Mouse (Mus musculus) gastrocnemius, postnatal 36 days (tissue): ENCODE results near the gene Psg19. TPM values are rescaled to one million over a fixed set of nuclear protein-coding genes. Genes with fewer than 3 reads are reported as not detected.
"Not testable (repeated sequence)": the region's sequence is repeated elsewhere in the genome, so short reads cannot be mapped to it uniquely, and the experiment has no call there.

Source experiments
- DNase-seq, 2 experiments: peaks; one replicate each; pipeline ENCODE4 v3.0.0; 2022
- intact Hi-C: fragments of 180-260 bp; cut with DNase I; formaldehyde crosslinking; loops from one replicate; pipeline ENCODE4 v1.15.1; 2025
- long read RNA-seq, 2 experiments: library from polyadenylated mRNA; stranded (forward); transcript quantifications; one replicate each; pipeline ENCODE4 v2.0.0; 2021
- total RNA-seq, 2 experiments: library from RNA; stranded (reverse); gene quantifications; 2 replicates each; pipeline ENCODE4 v1.2.3; 2021

The Psg19 gene
- not detected for total RNA-seq
- long read RNA-seq, experiment 1 = 0 reads
- long read RNA-seq, experiment 2 = 0 reads

DNA sequence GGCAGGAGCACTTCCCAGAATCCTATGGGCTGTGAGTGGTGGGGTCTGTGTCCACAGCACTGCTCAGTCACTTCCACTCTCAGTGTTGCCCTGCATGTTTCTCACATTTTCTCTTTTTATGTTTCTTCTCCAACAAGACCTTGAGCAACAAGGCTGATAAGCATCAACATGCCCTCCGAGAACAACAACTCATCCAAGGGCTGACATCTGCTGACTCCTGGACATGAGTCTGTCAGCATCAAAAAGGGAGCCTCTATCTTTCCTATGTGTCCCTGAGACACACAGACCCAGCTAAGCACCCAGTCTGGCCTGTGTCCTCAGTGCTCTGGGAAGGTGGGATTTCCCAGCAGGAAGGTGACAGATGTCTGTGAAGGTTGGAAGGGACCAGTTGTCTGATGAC, at the start of gene Psg19:
Gene Psg19 (minus strand): TSS at position 101 of the 400 bp plus-strand sequence.
- intact Hi-C loops = no loop called here
- DNase-seq = no peak

DNA sequence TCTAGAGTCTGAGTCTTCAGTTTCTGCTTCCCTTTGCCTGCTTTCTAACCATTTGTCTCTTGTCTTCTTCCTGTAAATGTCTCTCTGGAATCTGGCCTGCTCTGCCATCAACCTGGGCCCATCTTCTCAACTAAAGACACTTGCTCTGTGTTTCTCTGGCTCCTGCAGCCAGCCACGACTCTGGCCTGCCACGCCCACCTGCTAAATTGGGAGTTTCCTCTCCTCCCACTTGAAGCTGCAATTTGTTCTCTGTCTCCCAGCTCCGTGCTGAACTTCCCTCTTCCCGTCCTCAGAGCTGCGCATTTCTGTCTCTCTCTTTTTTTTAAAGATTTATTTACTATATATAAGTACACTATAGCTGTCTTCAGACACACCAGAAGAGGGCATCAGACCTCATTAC, 46.5 kb upstream of the Psg19 start:
- intact Hi-C loops = no loop called here
- no peak for DNase-seq

GRCm38 (mm10) chr7:18841174-18841567, 42.9 kb upstream of the Psg19 start:
- intact Hi-C loops = no loop called here
- DNase-seq = no peak

GRCm38 (mm10) chr7:18840386-18841173, 42.3 kb upstream of the Psg19 start:
- intact Hi-C loops = no loop called here

GRCm38 (mm10) chr7:18839865-18840264, 41.5 kb upstream of the Psg19 start, which contains the start of gene Mill2:
Gene Mill2, plus strand, starts transcription at chr7:18839966.
- DNase-seq = no peak
- intact Hi-C loops = no loop called here

More at GRCm38 (mm10) chr7:18840386-18841173, 42.3 kb upstream of the Psg19 start:
- peak; percentile 41 to 47 for DNase-seq

GRCm38 (mm10) chr7:18832298-18832697, 34.0 kb upstream of the Psg19 start:
- no peak for DNase-seq
- intact Hi-C loops = loop anchor here (5.0 kb wide), 1 partner anchor 40 kb away; the partner anchor contains the start of gene Pglyrp1

DNA sequence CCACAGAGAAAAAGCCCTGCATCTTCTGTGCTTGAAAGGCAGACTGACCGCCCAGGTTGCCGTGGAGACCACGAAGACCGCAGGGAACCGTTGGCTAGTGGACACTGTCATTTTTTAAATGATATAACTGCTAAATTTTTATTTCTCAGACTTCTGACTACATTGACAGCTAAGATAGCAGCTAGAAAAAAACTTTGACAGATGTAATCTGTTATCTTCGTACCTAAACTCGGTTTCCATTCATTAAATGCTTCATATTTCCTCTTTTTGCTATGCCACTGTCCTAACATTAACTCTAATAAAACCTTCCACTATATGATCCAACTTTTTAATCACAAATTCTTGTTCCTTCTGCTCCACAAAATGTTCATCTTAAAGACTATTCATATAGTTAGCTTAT, 31.2 kb upstream of the Psg19 start:
- no peak for DNase-seq
- intact Hi-C loops = no loop called here

DNA sequence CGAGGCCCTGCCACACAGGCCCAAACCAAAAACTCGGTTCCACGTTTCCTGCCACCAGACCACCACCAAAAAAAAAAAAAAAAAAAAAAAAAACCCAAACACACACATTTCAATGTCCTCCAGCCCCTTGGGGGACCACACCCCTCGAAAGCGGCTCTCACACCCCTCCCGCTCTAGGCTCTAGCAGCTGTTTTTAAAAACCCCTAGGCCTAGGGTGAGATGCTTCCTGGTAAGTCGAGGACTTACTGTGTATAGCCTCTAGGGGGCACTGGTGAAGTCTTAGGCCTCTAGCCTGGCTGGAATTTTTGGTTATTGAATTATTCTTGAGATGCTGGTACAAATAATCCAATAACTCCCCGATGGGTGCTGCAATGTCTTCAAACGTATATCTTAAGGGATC, 30.3 kb upstream of the Psg19 start:
- intact Hi-C loops = no loop called here
- DNase-seq = no peak

DNA sequence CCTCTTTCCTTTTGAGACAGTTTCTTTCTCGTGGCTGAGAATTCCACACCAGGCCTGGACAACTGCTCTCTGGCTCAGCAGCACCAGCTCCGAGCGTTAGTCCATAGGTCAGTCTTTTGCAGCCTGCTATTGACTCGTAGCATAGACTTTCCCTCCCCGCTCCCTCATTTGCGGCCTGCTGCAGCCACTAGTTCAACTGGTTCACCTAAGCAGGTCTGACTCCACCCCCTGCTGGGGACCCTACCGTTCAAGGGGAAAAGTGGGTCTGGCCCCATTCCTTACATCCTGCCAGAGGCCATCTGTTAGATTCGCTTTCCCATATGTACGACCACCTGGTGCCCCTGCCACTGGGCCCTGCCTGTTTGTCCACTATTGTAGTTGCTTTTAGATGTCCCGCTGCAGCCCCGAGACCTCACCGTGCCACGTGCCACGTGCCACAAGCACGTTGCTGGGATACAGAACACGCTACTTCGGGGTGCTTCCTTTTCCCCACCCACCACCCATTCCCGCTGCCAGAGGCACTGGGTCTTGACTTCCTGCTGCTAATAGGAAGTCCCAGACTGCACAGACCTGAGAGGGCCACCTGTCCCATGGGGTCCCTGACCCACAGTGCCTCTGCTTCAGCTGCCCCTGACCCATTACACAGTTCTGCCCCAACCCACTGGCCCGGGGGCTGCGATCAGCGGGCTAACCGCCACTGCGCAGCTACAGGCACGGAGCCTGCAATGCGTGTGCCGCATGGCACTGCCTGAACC, 29.6 kb upstream of the Psg19 start:
- intact Hi-C loops = no loop called here
- no peak for DNase-seq

GRCm38 (mm10) chr7:18821507-18821906, 23.2 kb upstream of the Psg19 start, which contains the start of gene Psg17:
Gene Psg17, minus strand, starts transcription at chr7:18821607.
- intact Hi-C loops = no loop called here
- no peak for DNase-seq

DNA sequence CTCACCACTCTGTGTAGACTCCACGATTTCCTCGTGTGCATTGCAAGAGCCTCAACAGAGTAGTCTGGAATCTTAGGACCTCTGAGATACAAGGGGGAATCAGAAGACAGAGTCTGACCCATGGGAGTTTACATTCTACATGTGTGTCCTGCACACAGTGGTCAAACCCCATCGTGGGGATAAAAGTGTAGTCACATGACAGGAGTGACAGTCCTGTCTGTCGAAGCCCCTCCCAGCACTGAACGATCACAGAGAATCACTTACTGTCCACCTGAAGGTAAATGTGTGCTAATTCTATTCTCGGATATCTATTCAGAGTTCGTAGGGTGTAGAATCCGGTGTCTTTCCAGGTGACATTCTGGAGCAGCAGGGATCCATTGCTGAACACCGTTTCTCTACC, 20.0 kb upstream of the Psg19 start:
- intact Hi-C loops = no loop called here
- no peak for DNase-seq

GRCm38 (mm10) chr7:18803526-18803925, 5.2 kb upstream of the Psg19 start:
- no peak for DNase-seq
- intact Hi-C loops = no loop called here

DNA sequence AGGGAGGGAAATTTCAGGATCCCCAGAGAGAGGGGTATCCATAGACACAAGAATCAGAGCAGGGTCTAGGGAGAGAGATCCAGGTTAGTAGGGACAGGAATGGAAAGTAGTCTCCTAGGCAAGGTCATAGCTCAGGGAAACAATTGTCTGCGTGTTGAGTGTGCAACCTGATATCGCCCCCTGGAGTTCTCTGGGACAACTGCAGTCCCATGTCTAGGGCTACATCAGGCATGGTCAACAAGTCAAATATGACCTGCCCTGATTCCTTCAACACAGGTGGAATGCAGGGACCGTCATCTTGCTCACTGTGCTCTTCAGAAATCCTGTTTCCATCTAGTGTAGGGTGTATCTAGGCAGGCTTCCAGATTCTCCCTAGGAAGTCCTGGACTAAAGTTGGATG, 809 bp upstream of the Psg19 start:
- DNase-seq = no peak
- intact Hi-C loops = no loop called here

GRCm38 (mm10) chr7:18790671-18791070, 7.6 kb downstream of the Psg19 start:
- intact Hi-C loops, DNase-seq: not testable (repeated sequence)

DNA sequence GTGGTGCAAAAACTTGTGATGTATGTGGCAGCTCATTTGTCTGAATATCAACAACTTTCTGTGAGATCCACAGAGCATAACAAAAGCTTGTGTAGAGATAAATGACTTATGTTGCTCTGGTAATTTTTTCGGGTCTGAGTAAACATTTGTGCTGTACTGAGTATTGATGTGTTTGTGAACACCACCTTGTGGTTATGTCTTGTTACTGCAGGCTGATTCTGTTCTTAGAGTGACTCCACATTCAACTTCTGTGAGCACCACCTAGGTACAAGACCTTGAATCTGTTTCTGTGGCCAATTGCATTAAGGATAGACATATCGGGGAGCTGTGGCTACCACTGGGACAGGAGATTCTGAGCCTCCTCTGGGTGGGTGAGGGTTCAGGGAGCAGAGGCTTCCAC, 17.0 kb downstream of the Psg19 start:
- DNase-seq, intact Hi-C loops: not testable (repeated sequence)

GRCm38 (mm10) chr7:18779337-18779781, 19.0 kb downstream of the Psg19 start:
- DNase-seq = no peak
- intact Hi-C loops = no loop called here

DNA sequence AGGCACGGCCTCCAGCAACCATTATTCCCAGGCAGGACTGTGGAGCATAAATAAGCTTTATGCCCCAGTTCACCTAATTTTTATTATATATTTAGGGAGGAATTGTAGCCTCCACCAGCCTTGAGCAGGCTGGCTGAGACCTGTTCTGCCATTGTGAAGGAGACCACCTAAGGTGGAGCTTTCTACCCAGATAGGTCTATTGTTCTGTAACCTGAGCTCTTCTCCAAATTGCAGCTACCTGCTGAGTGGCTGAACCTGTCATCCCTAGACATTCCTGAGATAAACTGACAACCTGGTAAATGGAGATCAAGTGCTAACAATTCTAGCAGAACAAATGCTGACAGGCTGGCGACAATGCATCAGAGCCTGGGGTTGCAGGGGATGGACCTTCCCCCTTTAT, 35.4 kb downstream of the Psg19 start:
- DNase-seq, intact Hi-C loops: not testable (repeated sequence)

- intact Hi-C loops, DNase-seq: not testable (repeated sequence)
These were observed 38.2 kb downstream of the Psg19 start for GRCm38 (mm10) chr7:18760152-18760551.

- peak in 1 of 2 experiments; percentile 34 for DNase-seq
- intact Hi-C loops = loop anchor here (1.0 kb wide), 1 partner anchor 123 kb away; no protein-coding TSS in a partner anchor
These were observed 48.3 kb downstream of the Psg19 start for GRCm38 (mm10) chr7:18749896-18750477.

GRCm38 (mm10) chr7:18748994-18749895, 49.1 kb downstream of the Psg19 start:
- intact Hi-C loops = loop anchor here (1.0 kb wide), 1 partner anchor 124 kb away; no protein-coding TSS in a partner anchor
- DNase-seq = no peak
